In genomic region chr6:126704430-126704829, GRCm38 (mm10) we compare ENCODE assay signal across 8 mouse cellular contexts. TPM values are rescaled to one million over a fixed set of nuclear protein-coding genes. Genes with fewer than 3 reads are reported as not detected.
DNase-seq lines count a peak whose midpoint lies in the region; ATAC-seq and TF ChIP-seq lines count a peak whose summit lies in the region.

No protein-coding gene starts in this region.

- 0 out of 2 replicates have a peak, but pooled peaks have one; percentile 17 for TF ChIP-seq CTCF in bone marrow, adult 2 months (IDR thresholded peaks at IDR 0.05; ENCODE audit: control insufficient read depth, insufficient read depth, low read length)

- H3K4me2 ChIP-seq in hindbrain, embryonic 12.5 days (replicated peaks), result no peak overlapping the region
- H3K4me2 ChIP-seq in embryonic facial prominence, embryonic 14.5 days (ENCODE audit: low read depth, low read length), result no peak overlapping the region
- no peak overlapping the region for H3K4me2 ChIP-seq in heart, embryonic 11.5 days

- no peak overlapping the region for H3K9ac ChIP-seq in hindbrain, embryonic 12.5 days
- no peak overlapping the region for H3K9ac ChIP-seq in embryonic facial prominence, embryonic 14.5 days (ENCODE audit: low read depth, low read length)
- H3K9ac ChIP-seq in heart, embryonic 11.5 days (ENCODE audit: low read depth, low read length), result no peak overlapping the region

- no peaks in the 10 kb centered on the region for H3K36me3 ChIP-seq in hindbrain, embryonic 10.5 days
- H3K36me3 ChIP-seq in hindbrain, embryonic 12.5 days, result no peaks in the 10 kb centered on the region
- no peaks in the 10 kb centered on the region for H3K36me3 ChIP-seq in embryonic facial prominence, embryonic 14.5 days (ENCODE audit: control insufficient read depth, insufficient read depth, low read length)
- H3K36me3 ChIP-seq in splenic B cell, adult 2 months (ENCODE audit: control insufficient read depth, insufficient read depth, low read length, poor library complexity, severe bottlenecking), result no peaks in the 10 kb centered on the region
- no peaks in the 10 kb centered on the region for H3K36me3 ChIP-seq in heart, embryonic 11.5 days (ENCODE audit: control insufficient read depth, insufficient read depth, low read length)

- no peaks in the 10 kb centered on the region for H3K9me3 ChIP-seq in hindbrain, embryonic 10.5 days
- H3K9me3 ChIP-seq in hindbrain, embryonic 12.5 days (replicated peaks), result no peaks in the 10 kb centered on the region
- H3K9me3 ChIP-seq in embryonic facial prominence, embryonic 14.5 days (ENCODE audit: control insufficient read depth, low read length), result no peaks in the 10 kb centered on the region
- no peaks in the 10 kb centered on the region for H3K9me3 ChIP-seq in heart, embryonic 11.5 days (replicated peaks; ENCODE audit: control insufficient read depth, low read length)

- DNase-seq in hindbrain, embryonic 10.5 days (ENCODE audit: low spot score), result peak; percentile 28
- peak; percentile 39 for DNase-seq in 416B (ENCODE audit: low read depth)
- peak; percentile 61 for DNase-seq in embryonic facial prominence, embryonic 14.5 days (ENCODE audit: low spot score)
- DNase-seq in splenic B cell, adult 2 months (ENCODE audit: low read depth, low spot score), result peak; percentile 9
- DNase-seq in B cell, adult 2 months, result no peak

- WGBS in hindbrain, embryonic 10.5 days, result 30% methylated on average over 4 of the region's 4 CpGs
- 42% methylated on average over 4 of the region's 4 CpGs for WGBS in hindbrain, embryonic 12.5 days
- WGBS in bone marrow, adult 2 months, result 17% methylated on average over 4 of the region's 4 CpGs
- WGBS in embryonic facial prominence, embryonic 14.5 days, result 31% methylated on average over 4 of the region's 4 CpGs
- 27% methylated on average over 4 of the region's 4 CpGs for WGBS in heart, embryonic 11.5 days (ENCODE audit: insufficient replicate concordance)

- peaks cover 18% of the 10 kb centered on the region for H3K27me3 ChIP-seq in hindbrain, embryonic 10.5 days (ENCODE audit: insufficient read depth, poor library complexity, severe bottlenecking)
- peaks cover 7% of the 10 kb centered on the region; the same call in 1 of the 2 replicates for H3K27me3 ChIP-seq in hindbrain, embryonic 12.5 days
- H3K27me3 ChIP-seq in embryonic facial prominence, embryonic 14.5 days (replicated peaks; ENCODE audit: control insufficient read depth, insufficient read depth, low read length), result peaks cover 17% of the 10 kb centered on the region
- H3K27me3 ChIP-seq in splenic B cell, adult 2 months (ENCODE audit: control insufficient read depth, insufficient read depth, low read length, poor library complexity, severe bottlenecking), result no peaks in the 10 kb centered on the region
- H3K27me3 ChIP-seq in heart, embryonic 11.5 days (ENCODE audit: control insufficient read depth, insufficient read depth, low read length), result peaks cover 41% of the 10 kb centered on the region

- H3K27ac ChIP-seq in hindbrain, embryonic 10.5 days, result 0 out of 2 replicates have a peak overlapping the region, but pooled peaks have one; percentile 23
- H3K27ac ChIP-seq in hindbrain, embryonic 12.5 days, result no peak overlapping the region
- no peak overlapping the region for H3K27ac ChIP-seq in bone marrow, adult 2 months (ENCODE audit: control insufficient read depth, insufficient read depth, low read depth, low read length, poor library complexity)
- H3K27ac ChIP-seq in embryonic facial prominence, embryonic 14.5 days (replicated peaks; ENCODE audit: low read depth, low read length), result no peak overlapping the region
- H3K27ac ChIP-seq in heart, embryonic 11.5 days (ENCODE audit: low read depth, low read length), result no peak overlapping the region

- H3K4me3 ChIP-seq in hindbrain, embryonic 10.5 days, result no peak overlapping the region
- no peak overlapping the region for H3K4me3 ChIP-seq in hindbrain, embryonic 12.5 days
- H3K4me3 ChIP-seq in bone marrow, adult 2 months (replicated peaks; ENCODE audit: control insufficient read depth, low read depth, low read length), result no peak overlapping the region
- H3K4me3 ChIP-seq in embryonic facial prominence, embryonic 14.5 days (ENCODE audit: low read depth, low read length), result no peak overlapping the region
- H3K4me3 ChIP-seq in heart, embryonic 11.5 days (ENCODE audit: low read depth, low read length), result no peak overlapping the region

- no peak for ATAC-seq in hindbrain, embryonic 12.5 days (ENCODE audit: low FRiP score)
- ATAC-seq in embryonic facial prominence, embryonic 14.5 days (ENCODE audit: low read depth), result no peak
- no peak for ATAC-seq in heart, embryonic 11.5 days (replicated peaks; ENCODE audit: insufficient number of reproducible peaks, low FRiP score, low TSS enrichment)

- TF ChIP-seq POLR2A in bone marrow, adult 2 months (IDR thresholded peaks at IDR 0.05; ENCODE audit: borderline replicate concordance, control insufficient read depth, low read depth, low read length), result no peak

- peaks cover 21% of the 10 kb centered on the region for H3K4me1 ChIP-seq in hindbrain, embryonic 10.5 days (replicated peaks)
- peaks cover 11% of the 10 kb centered on the region; the same call in 1 of the 2 replicates for H3K4me1 ChIP-seq in hindbrain, embryonic 12.5 days
- H3K4me1 ChIP-seq in bone marrow, adult 2 months (ENCODE audit: control insufficient read depth, insufficient read depth, low read length), result no peaks in the 10 kb centered on the region; the same call in 1 of the 2 replicates
- no peaks in the 10 kb centered on the region for H3K4me1 ChIP-seq in embryonic facial prominence, embryonic 14.5 days (ENCODE audit: control insufficient read depth, insufficient read depth, low read length)
- H3K4me1 ChIP-seq in heart, embryonic 11.5 days (ENCODE audit: control insufficient read depth, insufficient read depth, low read length), result peaks cover 2% of the 10 kb centered on the region; the same call in 1 of the 2 replicates

RNA-seq across cellular contexts. Expression of gene Kcna6, which starts 36.0 kb away (rescaled TPM):
- 5.7 and 6.7 TPM in 2 replicates for polyA plus RNA-seq in hindbrain, embryonic 10.5 days (2016; fragmentation: Nextera tagmentation; extraction: Ambion mirVana)
- polyA plus RNA-seq in hindbrain, embryonic 12.5 days (2016; fragmentation: Nextera tagmentation; extraction: Ambion mirVana), result 12.5 and 13.5 TPM in 2 replicates
- polyA plus RNA-seq in bone marrow, adult 2 months (2011; ENCODE audit: insufficient read depth, insufficient read length, low replicate concordance, missing spikeins), result not detected in 2 replicates
- polyA plus RNA-seq in embryonic facial prominence, embryonic 14.5 days (2014; fragmentation: Nextera tagmentation; extraction: Ambion mirVana), result 9.4 and 9.9 TPM in 2 replicates
- polyA plus RNA-seq in heart, embryonic 11.5 days (2014; fragmentation: Nextera tagmentation; extraction: Ambion mirVana), result 0.97 and 1.5 TPM in 2 replicates

RNA-seq across cellular contexts. Expression of gene Kcna1, which starts 58.2 kb away (rescaled TPM):
- polyA plus RNA-seq in hindbrain, embryonic 10.5 days (2016; fragmentation: Nextera tagmentation; extraction: Ambion mirVana), result 0.64 and 0.83 TPM in 2 replicates
- polyA plus RNA-seq in hindbrain, embryonic 12.5 days (2016; fragmentation: Nextera tagmentation; extraction: Ambion mirVana), result 1.6 and 2.5 TPM in 2 replicates
- polyA plus RNA-seq in bone marrow, adult 2 months (2011; ENCODE audit: insufficient read depth, insufficient read length, low replicate concordance, missing spikeins), result not detected in 2 replicates
- 1.8 and 2.8 TPM in 2 replicates for polyA plus RNA-seq in embryonic facial prominence, embryonic 14.5 days (2014; fragmentation: Nextera tagmentation; extraction: Ambion mirVana)
- polyA plus RNA-seq in heart, embryonic 11.5 days (2014; fragmentation: Nextera tagmentation; extraction: Ambion mirVana), result 0.08 and 0.31 TPM in 2 replicates

Comparison
In these comparisons a context has a peak if more than half of its experiments do, and no peak if none do; other contexts are left out.
1. DNase-seq: peak in hindbrain, embryonic 10.5 days (single experiment), 416B (single experiment), embryonic facial prominence, embryonic 14.5 days (single experiment) and splenic B cell, adult 2 months (single experiment); none in B cell, adult 2 months (0 of 2).